7 mouse cellular contexts compared by ENCODE assay signal in the genomic region with DNA sequence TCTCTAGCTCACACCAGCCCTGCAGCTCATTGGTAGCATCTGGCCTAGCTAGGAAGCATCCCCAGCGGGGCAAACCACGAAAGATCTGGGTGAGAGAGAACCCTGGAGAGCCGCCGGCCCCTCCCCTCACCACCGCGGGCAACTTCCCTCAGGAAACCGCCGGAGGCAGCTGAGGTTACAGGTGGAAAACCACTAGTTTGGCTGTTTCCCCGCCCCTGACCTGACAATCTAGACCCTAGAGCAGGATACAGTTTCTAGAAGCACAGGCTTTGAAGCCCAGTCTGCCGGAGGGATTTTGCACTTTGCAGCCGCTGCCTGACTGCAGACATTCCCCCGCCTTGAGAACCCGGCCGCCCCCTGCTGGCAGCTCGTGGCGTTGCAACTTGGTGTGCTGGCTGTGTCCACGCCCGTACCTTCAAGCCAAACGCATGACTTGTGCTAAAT. TPM values are rescaled to one million over a fixed set of nuclear protein-coding genes. Genes with fewer than 3 reads are reported as not detected.
A peak's percentile ranks its signal among the peaks of the same experiment; 100 is the strongest.
DNase-seq lines count a peak whose midpoint lies in the region; ATAC-seq and TF ChIP-seq lines count a peak whose summit lies in the region.

No protein-coding gene starts in this region.

- peaks cover 9% of the 10 kb centered on the region for H3K27me3 ChIP-seq in embryonic facial prominence, embryonic 12.5 days
- no peaks in the 10 kb centered on the region for H3K27me3 ChIP-seq in kidney, adult 2 months (replicated peaks; ENCODE audit: control insufficient read depth, insufficient read depth, low read length)
- peaks cover 38% of the 10 kb centered on the region for H3K27me3 ChIP-seq in limb, embryonic 12.5 days
- no peaks in the 10 kb centered on the region for H3K27me3 ChIP-seq in midbrain, embryonic 14.5 days (ENCODE audit: control insufficient read depth, insufficient read depth, low read length)

- no peak for TF ChIP-seq POLR2A in kidney, adult 2 months (IDR thresholded peaks at IDR 0.05; ENCODE audit: low read depth, low read length)

- 0 out of 2 replicates have a peak, but pooled peaks cover 6% of the 10 kb centered on the region for H3K4me1 ChIP-seq in embryonic facial prominence, embryonic 12.5 days
- peaks cover 14% of the 10 kb centered on the region; the same call in 1 of the 2 replicates for H3K4me1 ChIP-seq in kidney, adult 2 months (ENCODE audit: control insufficient read depth, insufficient read depth, low read length)
- H3K4me1 ChIP-seq in limb, embryonic 12.5 days (replicated peaks): no peaks in the 10 kb centered on the region; the same call in 1 of the 2 replicates
- H3K4me1 ChIP-seq in midbrain, embryonic 14.5 days (ENCODE audit: control insufficient read depth, insufficient read depth, low read length): no peaks in the 10 kb centered on the region

- under 1% methylated on average over 19 of the region's 19 CpGs for WGBS in embryonic facial prominence, embryonic 12.5 days
- WGBS in kidney, adult 2 months: 3% methylated on average over 19 of the region's 19 CpGs
- 2% methylated on average over 19 of the region's 19 CpGs for WGBS in limb, embryonic 12.5 days
- under 1% methylated on average over 19 of the region's 19 CpGs for WGBS in midbrain, embryonic 14.5 days

- TF ChIP-seq CTCF in kidney, adult 2 months (conservative IDR thresholded peaks at IDR 0.05; ENCODE audit: insufficient read depth, insufficient read length, low read depth, low read length): peak; percentile 92

- no peak overlapping the region for H3K9ac ChIP-seq in embryonic facial prominence, embryonic 12.5 days
- peak overlapping the region; percentile 48 for H3K9ac ChIP-seq in limb, embryonic 12.5 days (replicated peaks)
- H3K9ac ChIP-seq in midbrain, embryonic 14.5 days (replicated peaks; ENCODE audit: low read length): peak overlapping the region; percentile 34; the same call in 1 of the 2 replicates

- H3K4me2 ChIP-seq in embryonic facial prominence, embryonic 12.5 days (replicated peaks): peak overlapping the region; percentile 59
- peak overlapping the region; percentile 66 for H3K4me2 ChIP-seq in limb, embryonic 12.5 days
- H3K4me2 ChIP-seq in midbrain, embryonic 14.5 days (ENCODE audit: low read length): peak overlapping the region; percentile 59

- no peaks in the 10 kb centered on the region for H3K36me3 ChIP-seq in embryonic facial prominence, embryonic 12.5 days
- no peaks in the 10 kb centered on the region; the same call in 1 of the 2 replicates for H3K36me3 ChIP-seq in kidney, adult 2 months (ENCODE audit: control insufficient read depth, insufficient read depth, low read length)
- H3K36me3 ChIP-seq in limb, embryonic 12.5 days: no peaks in the 10 kb centered on the region
- H3K36me3 ChIP-seq in midbrain, embryonic 14.5 days (ENCODE audit: control insufficient read depth, insufficient read depth, low read length): no peaks in the 10 kb centered on the region

- 0 out of 2 replicates have a peak, but pooled peaks cover 3% of the 10 kb centered on the region for H3K9me3 ChIP-seq in embryonic facial prominence, embryonic 12.5 days
- H3K9me3 ChIP-seq in limb, embryonic 12.5 days: no peaks in the 10 kb centered on the region
- no peaks in the 10 kb centered on the region for H3K9me3 ChIP-seq in midbrain, embryonic 14.5 days (ENCODE audit: control insufficient read depth, low read length)

- no peak for ATAC-seq in embryonic facial prominence, embryonic 12.5 days (ENCODE audit: insufficient number of reproducible peaks, insufficient read depth, low FRiP score, low TSS enrichment)
- no peak for ATAC-seq in limb, embryonic 12.5 days (ENCODE audit: insufficient number of reproducible peaks, insufficient read depth, low FRiP score, low TSS enrichment, low read depth)
- peak; percentile 59; the same call in 1 of the 2 replicates for ATAC-seq in midbrain, embryonic 14.5 days (ENCODE audit: low FRiP score, low TSS enrichment)

- H3K27ac ChIP-seq in embryonic facial prominence, embryonic 12.5 days: no peak overlapping the region
- no peak overlapping the region for H3K27ac ChIP-seq in kidney, adult 2 months (ENCODE audit: insufficient read depth, low read depth, low read length)
- H3K27ac ChIP-seq in limb, embryonic 12.5 days: no peak overlapping the region
- H3K27ac ChIP-seq in midbrain, embryonic 14.5 days (replicated peaks; ENCODE audit: low read depth, low read length): no peak overlapping the region

- H3K4me3 ChIP-seq in embryonic facial prominence, embryonic 12.5 days: peak overlapping the region; percentile 27
- H3K4me3 ChIP-seq in kidney, adult 2 months (ENCODE audit: insufficient read depth, low read depth, low read length): peak overlapping the region; percentile 7; the same call in 1 of the 2 replicates
- H3K4me3 ChIP-seq in limb, embryonic 12.5 days (replicated peaks): peak overlapping the region; percentile 32
- peak overlapping the region; percentile 30 for H3K4me3 ChIP-seq in midbrain, embryonic 14.5 days (replicated peaks; ENCODE audit: low read depth, low read length)

- DNase-seq in adrenal gland, postnatal 25 days: peak; percentile 97
- DNase-seq in heart, adult 18-20 months: peak; percentile 87 to 99
- DNase-seq in kidney, adult 2 months: peak; percentile 91
- peak; percentile 92 for DNase-seq in midbrain, embryonic 14.5 days
- peak; percentile 55 for DNase-seq in spleen, adult 12 weeks (ENCODE audit: low spot score)

RNA-seq across cellular contexts. Expression of gene Cblc, which starts 6.7 kb away (rescaled TPM):
- 0.55 TPM in 1 of 2 replicates, not detected in the other for total RNA-seq in adrenal gland, postnatal 25 days (2021)
- 4.4 and 4.8 TPM in 2 replicates for polyA plus RNA-seq in embryonic facial prominence, embryonic 12.5 days (2016; fragmentation: Nextera tagmentation; extraction: Ambion mirVana)
- total RNA-seq in heart, adult 18-20 months (2021): under 1 TPM; 0.35 to 0.75 TPM
- polyA plus RNA-seq in kidney, adult 2 months (2012; rRNA removed): 24.4 and 32.6 TPM in 2 replicates
- 2.8 and 3.1 TPM in 2 replicates for polyA plus RNA-seq in limb, embryonic 12.5 days (2016; fragmentation: Nextera tagmentation; extraction: Ambion mirVana)
- polyA plus RNA-seq in midbrain, embryonic 14.5 days (2014; fragmentation: Nextera tagmentation; extraction: Ambion mirVana): not detected in 2 replicates

RNA-seq across cellular contexts. Expression of gene Bcam, which starts 19.1 kb away (rescaled TPM):
- total RNA-seq in adrenal gland, postnatal 25 days (2021): 37.2 TPM in 2 replicates
- polyA plus RNA-seq in embryonic facial prominence, embryonic 12.5 days (2016; fragmentation: Nextera tagmentation; extraction: Ambion mirVana): 62.3 and 69.1 TPM in 2 replicates
- total RNA-seq in heart, adult 18-20 months (2021): 100 to 1,000 TPM; 192 to 199 TPM
- 237 and 272 TPM in 2 replicates for polyA plus RNA-seq in kidney, adult 2 months (2012; rRNA removed)
- 59.7 and 63.3 TPM in 2 replicates for polyA plus RNA-seq in limb, embryonic 12.5 days (2016; fragmentation: Nextera tagmentation; extraction: Ambion mirVana)
- 4.5 and 7.8 TPM in 2 replicates for polyA plus RNA-seq in midbrain, embryonic 14.5 days (2014; fragmentation: Nextera tagmentation; extraction: Ambion mirVana)

RNA-seq across cellular contexts. Expression of gene Bcl3, which starts 32.6 kb away (rescaled TPM):
- total RNA-seq in adrenal gland, postnatal 25 days (2021): 26.5 and 34.5 TPM in 2 replicates
- polyA plus RNA-seq in embryonic facial prominence, embryonic 12.5 days (2016; fragmentation: Nextera tagmentation; extraction: Ambion mirVana): 2.2 TPM in 2 replicates
- 1 to 10 TPM; 2.9 to 3.7 TPM for total RNA-seq in heart, adult 18-20 months (2021)
- polyA plus RNA-seq in kidney, adult 2 months (2012; rRNA removed): 10.3 and 14.4 TPM in 2 replicates
- 0.54 and 0.82 TPM in 2 replicates for polyA plus RNA-seq in limb, embryonic 12.5 days (2016; fragmentation: Nextera tagmentation; extraction: Ambion mirVana)
- polyA plus RNA-seq in midbrain, embryonic 14.5 days (2014; fragmentation: Nextera tagmentation; extraction: Ambion mirVana): 0.77 and 1.2 TPM in 2 replicates

RNA-seq across cellular contexts. Expression of gene Nectin2, which starts 39.6 kb away (rescaled TPM):
- 62.3 and 66.9 TPM in 2 replicates for total RNA-seq in adrenal gland, postnatal 25 days (2021)
- polyA plus RNA-seq in embryonic facial prominence, embryonic 12.5 days (2016; fragmentation: Nextera tagmentation; extraction: Ambion mirVana): 95.3 and 97.6 TPM in 2 replicates
- 10 to 100 TPM; 28.5 to 30.0 TPM for total RNA-seq in heart, adult 18-20 months (2021)
- 44.5 and 47.7 TPM in 2 replicates for polyA plus RNA-seq in kidney, adult 2 months (2012; rRNA removed)
- 65.0 and 74.9 TPM in 2 replicates for polyA plus RNA-seq in limb, embryonic 12.5 days (2016; fragmentation: Nextera tagmentation; extraction: Ambion mirVana)
- 41.1 and 46.1 TPM in 2 replicates for polyA plus RNA-seq in midbrain, embryonic 14.5 days (2014; fragmentation: Nextera tagmentation; extraction: Ambion mirVana)
